Mouse (Mus musculus): ENCODE results near the gene Hbq1a.

Hbq1a gene

GRCm38 (mm10) chr11:32331075-32331474, 31.2 kb downstream of the Hbq1a start:
- no peak for DNase-seq

GRCm38 (mm10) chr11:32331861-32332260, 32.0 kb downstream of the Hbq1a start:
- DNase-seq, result no peak

GRCm38 (mm10) chr11:32333235-32333634, 33.4 kb downstream of the Hbq1a start:
- no peak for DNase-seq

GRCm38 (mm10) chr11:32336435-32336907, 36.6 kb downstream of the Hbq1a start:
- DNase-seq, result no peak

GRCm38 (mm10) chr11:32339131-32339531, 39.3 kb downstream of the Hbq1a start:
- no peak for DNase-seq

- DNase-seq, result peak; percentile 12 to 18
Observed at GRCm38 (mm10) chr11:32340476-32341473, 40.9 kb downstream of the Hbq1a start.

- DNase-seq, result peak; percentile 54 to 67
Observed at GRCm38 (mm10) chr11:32342770-32343191, 42.9 kb downstream of the Hbq1a start.

- no peak for DNase-seq
Observed at GRCm38 (mm10) chr11:32343350-32343749, 43.5 kb downstream of the Hbq1a start.

GRCm38 (mm10) chr11:32345504-32346297, 45.8 kb downstream of the Hbq1a start:
- DNase-seq, result no peak

- DNase-seq, result no peak
Observed at GRCm38 (mm10) chr11:32347264-32347606, 47.4 kb downstream of the Hbq1a start.

- no peak for DNase-seq
Observed at GRCm38 (mm10) chr11:32347607-32348432, 48.0 kb downstream of the Hbq1a start, which contains the start of gene Sh3pxd2b. Gene Sh3pxd2b (plus strand): TSS chr11:32347820.

GRCm38 (mm10) chr11:32348433-32349283, 48.8 kb downstream of the Hbq1a start:
- DNase-seq, result no peak

- no peak for DNase-seq
Observed at GRCm38 (mm10) chr11:32349284-32349953, 49.5 kb downstream of the Hbq1a start.

Data from thymus, postnatal 36 days (tissue).